Mouse (Mus musculus): ENCODE results near the gene Cabp1. TPM values are rescaled to one million over a fixed set of nuclear protein-coding genes. Genes with fewer than 3 reads are reported as not detected.

Gene Cabp1
- polyA plus RNA-seq, 1 experiment from 2014 or later: 0.44 TPM

- TF ChIP-seq EP300 (optimal IDR thresholded peaks at IDR 0.05) (no peak), CTCF (IDR thresholded peaks at IDR 0.05; ENCODE audit: low read depth) (no peak)
- Histone ChIP-seq H3K27ac (replicated peaks) (no peak overlapping the region), H3K4me2 (replicated peaks; ENCODE audit: low read depth) (peak overlapping the region; percentile 29; the same call in 1 of the 2 replicates), H3K9ac (ENCODE audit: low read length) (no peak overlapping the region), H3K4me1 (replicated peaks; ENCODE audit: control insufficient read depth, insufficient read depth) (peaks cover 2% of the 10 kb centered on the region; the same call in 1 of the 2 replicates), H3K27me3 (ENCODE audit: control insufficient read depth, insufficient read depth, low read length) (peaks cover 6% of the 10 kb centered on the region), H3K4me3 (ENCODE audit: low read depth, low read length) (no peak overlapping the region), H3K36me3 (ENCODE audit: control insufficient read depth, insufficient read depth, low read length) (no peaks in the 10 kb centered on the region), H3K9me3 (ENCODE audit: control insufficient read depth, low read length) (no peaks in the 10 kb centered on the region)
- 34% methylated on average over 17 of the region's 17 CpGs for WGBS
- no peak for DNase-seq (ENCODE audit: low spot score)
- ATAC-seq (ENCODE audit: low FRiP score, low TSS enrichment): peak; percentile 38; the same call in 1 of the 2 replicates
Measured at GRCm38 (mm10) chr5:115186371-115187073, 7.7 kb downstream of the Cabp1 start.

DNA sequence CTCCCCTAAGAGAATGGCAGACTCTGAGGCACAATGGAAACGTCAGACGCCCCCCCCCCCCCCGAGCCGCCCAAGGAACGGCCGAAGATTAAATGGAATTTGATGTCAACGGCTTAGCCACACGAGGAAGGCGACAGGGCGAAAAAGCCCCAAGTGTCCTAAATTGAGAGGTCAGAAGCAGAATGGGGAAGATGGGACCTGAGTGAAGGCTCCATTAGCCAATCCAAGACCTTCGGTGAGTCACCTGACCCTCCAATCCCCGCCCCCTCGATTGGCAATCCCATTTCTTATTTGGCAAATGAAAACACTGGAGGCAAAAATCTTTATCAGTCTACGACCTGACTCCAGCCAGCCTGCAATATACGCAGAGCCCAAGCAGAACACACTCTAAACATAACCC is 9.5 kb downstream of the Cabp1 start:
- TF ChIP-seq CTCF (IDR thresholded peaks at IDR 0.05; ENCODE audit: low read depth): no peak
- no peak for TF ChIP-seq EP300 (optimal IDR thresholded peaks at IDR 0.05)
- H3K27ac ChIP-seq (replicated peaks): no peak overlapping the region
- peak overlapping the region; percentile 17; the same call in 1 of the 2 replicates for H3K4me2 ChIP-seq (replicated peaks; ENCODE audit: low read depth)
- no peaks in the 10 kb centered on the region for H3K27me3 ChIP-seq (ENCODE audit: control insufficient read depth, insufficient read depth, low read length)
- peaks cover 2% of the 10 kb centered on the region; the same call in 1 of the 2 replicates for H3K4me1 ChIP-seq (replicated peaks; ENCODE audit: control insufficient read depth, insufficient read depth)
- no peaks in the 10 kb centered on the region for H3K36me3 ChIP-seq (ENCODE audit: control insufficient read depth, insufficient read depth, low read length)
- no peak overlapping the region for H3K9ac ChIP-seq (ENCODE audit: low read length)
- H3K4me3 ChIP-seq (ENCODE audit: low read depth, low read length): no peak overlapping the region
- no peak for DNase-seq (ENCODE audit: low spot score)
- no peak for ATAC-seq (ENCODE audit: low FRiP score, low TSS enrichment)
- no peaks in the 10 kb centered on the region for H3K9me3 ChIP-seq (ENCODE audit: control insufficient read depth, low read length)
- 29% methylated on average over 15 of the region's 15 CpGs for WGBS

- no peak for ATAC-seq (ENCODE audit: low FRiP score, low TSS enrichment)
- Histone ChIP-seq H3K4me3 (ENCODE audit: low read depth, low read length) (no peak overlapping the region), H3K9ac (ENCODE audit: low read length) (no peak overlapping the region), H3K27me3 (ENCODE audit: control insufficient read depth, insufficient read depth, low read length) (no peaks in the 10 kb centered on the region), H3K36me3 (ENCODE audit: control insufficient read depth, insufficient read depth, low read length) (no peaks in the 10 kb centered on the region), H3K4me2 (replicated peaks; ENCODE audit: low read depth) (no peak overlapping the region), H3K9me3 (ENCODE audit: control insufficient read depth, low read length) (no peaks in the 10 kb centered on the region), H3K4me1 (replicated peaks; ENCODE audit: control insufficient read depth, insufficient read depth) (peaks cover 2% of the 10 kb centered on the region; the same call in 1 of the 2 replicates), H3K27ac (replicated peaks) (no peak overlapping the region)
- no peak for DNase-seq (ENCODE audit: low spot score)
- no peak for TF ChIP-seq EP300 (optimal IDR thresholded peaks at IDR 0.05)
- no peak for TF ChIP-seq CTCF (IDR thresholded peaks at IDR 0.05; ENCODE audit: low read depth)
- 46% methylated on average over 10 of the region's 10 CpGs for WGBS
Measured at GRCm38 (mm10) chr5:115183482-115183881, 10.7 kb downstream of the Cabp1 start.

DNA sequence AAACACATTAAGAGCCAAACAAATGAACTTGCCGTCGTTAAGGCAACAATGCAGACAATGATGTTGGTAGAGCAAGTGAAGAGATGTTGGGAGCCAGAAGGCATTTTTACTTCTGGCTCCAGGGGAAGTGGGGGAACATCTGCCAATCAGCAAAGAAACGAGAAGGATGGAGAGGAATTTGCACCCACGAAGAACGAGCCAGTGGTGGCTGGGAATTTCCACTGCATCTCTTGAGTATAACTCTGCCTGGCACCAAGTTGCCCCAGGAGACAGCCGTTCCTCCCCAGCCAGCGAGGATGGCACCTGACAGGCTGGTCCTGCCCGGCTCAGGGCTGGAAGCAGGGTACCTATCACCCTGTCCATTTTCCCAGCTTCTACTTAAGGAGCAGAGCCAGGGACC is 11.3 kb downstream of the Cabp1 start:
- H3K36me3 ChIP-seq (ENCODE audit: control insufficient read depth, insufficient read depth, low read length): no peaks in the 10 kb centered on the region
- no peak for TF ChIP-seq CTCF (IDR thresholded peaks at IDR 0.05; ENCODE audit: low read depth)
- no peak for TF ChIP-seq EP300 (optimal IDR thresholded peaks at IDR 0.05)
- no peaks in the 10 kb centered on the region for H3K9me3 ChIP-seq (ENCODE audit: control insufficient read depth, low read length)
- no peak overlapping the region for H3K4me2 ChIP-seq (replicated peaks; ENCODE audit: low read depth)
- H3K4me3 ChIP-seq (ENCODE audit: low read depth, low read length): no peak overlapping the region
- peaks cover 2% of the 10 kb centered on the region; the same call in 1 of the 2 replicates for H3K4me1 ChIP-seq (replicated peaks; ENCODE audit: control insufficient read depth, insufficient read depth)
- no peak overlapping the region for H3K9ac ChIP-seq (ENCODE audit: low read length)
- 0 out of 2 replicates have a peak overlapping the region, but pooled peaks have one; percentile 13 for H3K27ac ChIP-seq (replicated peaks)
- ATAC-seq (ENCODE audit: low FRiP score, low TSS enrichment): no peak
- no peak for DNase-seq (ENCODE audit: low spot score)
- WGBS: 63% methylated on average over 8 of the region's 8 CpGs
- H3K27me3 ChIP-seq (ENCODE audit: control insufficient read depth, insufficient read depth, low read length): no peaks in the 10 kb centered on the region

- Histone ChIP-seq H3K27me3 (ENCODE audit: control insufficient read depth, insufficient read depth, low read length) (no peaks in the 10 kb centered on the region), H3K27ac (replicated peaks) (no peak overlapping the region), H3K36me3 (ENCODE audit: control insufficient read depth, insufficient read depth, low read length) (no peaks in the 10 kb centered on the region), H3K4me1 (replicated peaks; ENCODE audit: control insufficient read depth, insufficient read depth) (no peaks in the 10 kb centered on the region), H3K4me2 (replicated peaks; ENCODE audit: low read depth) (no peak overlapping the region), H3K9me3 (ENCODE audit: control insufficient read depth, low read length) (no peaks in the 10 kb centered on the region), H3K9ac (ENCODE audit: low read length) (no peak overlapping the region), H3K4me3 (ENCODE audit: low read depth, low read length) (no peak overlapping the region)
- DNase-seq (ENCODE audit: low spot score) (peak; percentile 82), ATAC-seq (ENCODE audit: low FRiP score, low TSS enrichment) (peak; percentile 55)
- TF ChIP-seq EP300 (optimal IDR thresholded peaks at IDR 0.05) (no peak), CTCF (IDR thresholded peaks at IDR 0.05; ENCODE audit: low read depth) (no peak)
- 47% methylated on average over 13 of the region's 13 CpGs for WGBS
Measured at GRCm38 (mm10) chr5:115181248-115181940, 12.8 kb downstream of the Cabp1 start.

- WGBS: 91% methylated on average over 11 of the region's 11 CpGs
- no peak for TF ChIP-seq CTCF (IDR thresholded peaks at IDR 0.05; ENCODE audit: low read depth)
- TF ChIP-seq EP300 (optimal IDR thresholded peaks at IDR 0.05): no peak
- no peak overlapping the region for H3K4me2 ChIP-seq (replicated peaks; ENCODE audit: low read depth)
- DNase-seq (ENCODE audit: low spot score) (no peak), ATAC-seq (ENCODE audit: low FRiP score, low TSS enrichment) (no peak)
- H3K9me3 ChIP-seq (ENCODE audit: control insufficient read depth, low read length): no peaks in the 10 kb centered on the region
- H3K4me1 ChIP-seq (replicated peaks; ENCODE audit: control insufficient read depth, insufficient read depth): no peaks in the 10 kb centered on the region
- no peaks in the 10 kb centered on the region for H3K27me3 ChIP-seq (ENCODE audit: control insufficient read depth, insufficient read depth, low read length)
- no peak overlapping the region for H3K4me3 ChIP-seq (ENCODE audit: low read depth, low read length)
- H3K9ac ChIP-seq (ENCODE audit: low read length): no peak overlapping the region
- H3K27ac ChIP-seq (replicated peaks): no peak overlapping the region
- no peaks in the 10 kb centered on the region for H3K36me3 ChIP-seq (ENCODE audit: control insufficient read depth, insufficient read depth, low read length)
Measured at GRCm38 (mm10) chr5:115179596-115179995, 14.6 kb downstream of the Cabp1 start.

Measured in stomach, postnatal 0 days (tissue).